Mouse (Mus musculus): ENCODE results near the gene Six5. TPM values are rescaled to one million over a fixed set of nuclear protein-coding genes. Genes with fewer than 3 reads are reported as not detected.

Six5 gene
- polyA plus RNA-seq, 1 experiment = 3.5 TPM

GRCm38 (mm10) chr7:19075723-19076585, 18.4 kb upstream of the Six5 start, which contains the start of gene Dmwd:
Gene Dmwd, plus strand, starts transcription at chr7:19076227.
- peak; percentile 36; the same call in 1 of the 2 replicates for TF ChIP-seq POLR2A (IDR thresholded peaks at IDR 0.05; ENCODE audit: borderline replicate concordance, insufficient read depth, low read length)
- no peak for TF ChIP-seq CTCF (IDR thresholded peaks at IDR 0.05; ENCODE audit: borderline replicate concordance, insufficient read depth, low read depth, low read length)
- Histone ChIP-seq H3K27ac (ENCODE audit: insufficient read depth, low read length) (peak within 1 kb of the TSS; percentile 4; the same call in 1 of the 2 replicates), H3K27me3 (ENCODE audit: control insufficient read depth, insufficient read depth, low read length) (no peaks in the 10 kb centered on the region), H3K4me3 (replicated peaks; ENCODE audit: insufficient read depth, low read depth, low read length) (peak within 1 kb of the TSS; percentile 47), H3K4me1 (ENCODE audit: control insufficient read depth, insufficient read depth, low read length) (peaks cover 5% of the 10 kb centered on the region)
- 1% methylated on average over 91 of the region's 91 CpGs for WGBS
- peak; percentile 91 to 93 for DNase-seq

- peaks cover 5% of the 10 kb centered on the region for H3K4me1 ChIP-seq (ENCODE audit: control insufficient read depth, insufficient read depth, low read length)
- H3K27ac ChIP-seq (ENCODE audit: insufficient read depth, low read length) = peak overlapping the region; percentile 4; the same call in 1 of the 2 replicates
- DNase-seq = peak in 1 of 2 experiments; percentile 56
- under 1% methylated on average over 22 of the region's 22 CpGs for WGBS
- peak overlapping the region; percentile 47 for H3K4me3 ChIP-seq (replicated peaks; ENCODE audit: insufficient read depth, low read depth, low read length)
- H3K27me3 ChIP-seq (ENCODE audit: control insufficient read depth, insufficient read depth, low read length) = no peaks in the 10 kb centered on the region
- TF ChIP-seq POLR2A (IDR thresholded peaks at IDR 0.05; ENCODE audit: borderline replicate concordance, insufficient read depth, low read length) (no peak), CTCF (IDR thresholded peaks at IDR 0.05; ENCODE audit: borderline replicate concordance, insufficient read depth, low read depth, low read length) (no peak)
Observed at GRCm38 (mm10) chr7:19076586-19076991, 17.8 kb upstream of the Six5 start.

GRCm38 (mm10) chr7:19077761-19078160, 16.6 kb upstream of the Six5 start:
- H3K4me1 ChIP-seq (ENCODE audit: control insufficient read depth, insufficient read depth, low read length) = peaks cover 5% of the 10 kb centered on the region
- H3K4me3 ChIP-seq (replicated peaks; ENCODE audit: insufficient read depth, low read depth, low read length) = no peak overlapping the region
- no peaks in the 10 kb centered on the region for H3K27me3 ChIP-seq (ENCODE audit: control insufficient read depth, insufficient read depth, low read length)
- no peak for DNase-seq
- H3K27ac ChIP-seq (ENCODE audit: insufficient read depth, low read length) = no peak overlapping the region
- 60% methylated on average over 14 of the region's 14 CpGs for WGBS
- TF ChIP-seq POLR2A (IDR thresholded peaks at IDR 0.05; ENCODE audit: borderline replicate concordance, insufficient read depth, low read length) (no peak), CTCF (IDR thresholded peaks at IDR 0.05; ENCODE audit: borderline replicate concordance, insufficient read depth, low read depth, low read length) (no peak)

GRCm38 (mm10) chr7:19078732-19079131, 15.7 kb upstream of the Six5 start:
- Histone ChIP-seq H3K27ac (ENCODE audit: insufficient read depth, low read length) (no peak overlapping the region), H3K4me1 (ENCODE audit: control insufficient read depth, insufficient read depth, low read length) (peaks cover 5% of the 10 kb centered on the region), H3K27me3 (ENCODE audit: control insufficient read depth, insufficient read depth, low read length) (no peaks in the 10 kb centered on the region), H3K4me3 (replicated peaks; ENCODE audit: insufficient read depth, low read depth, low read length) (no peak overlapping the region)
- TF ChIP-seq CTCF (IDR thresholded peaks at IDR 0.05; ENCODE audit: borderline replicate concordance, insufficient read depth, low read depth, low read length) (no peak), POLR2A (IDR thresholded peaks at IDR 0.05; ENCODE audit: borderline replicate concordance, insufficient read depth, low read length) (no peak)
- 24% methylated on average over 3 of the region's 3 CpGs for WGBS
- no peak for DNase-seq

GRCm38 (mm10) chr7:19080451-19080950, 13.9 kb upstream of the Six5 start:
- no peaks in the 10 kb centered on the region for H3K27me3 ChIP-seq (ENCODE audit: control insufficient read depth, insufficient read depth, low read length)
- no peaks in the 10 kb centered on the region; the same call in 1 of the 2 replicates for H3K4me1 ChIP-seq (ENCODE audit: control insufficient read depth, insufficient read depth, low read length)
- H3K4me3 ChIP-seq (replicated peaks; ENCODE audit: insufficient read depth, low read depth, low read length) = no peak overlapping the region
- no peak for DNase-seq
- no peak for TF ChIP-seq POLR2A (IDR thresholded peaks at IDR 0.05; ENCODE audit: borderline replicate concordance, insufficient read depth, low read length)
- no peak for TF ChIP-seq CTCF (IDR thresholded peaks at IDR 0.05; ENCODE audit: borderline replicate concordance, insufficient read depth, low read depth, low read length)
- H3K27ac ChIP-seq (ENCODE audit: insufficient read depth, low read length) = no peak overlapping the region
- 74% methylated on average over 19 of the region's 19 CpGs for WGBS

GRCm38 (mm10) chr7:19082171-19082570, 12.2 kb upstream of the Six5 start:
- H3K27ac ChIP-seq (ENCODE audit: insufficient read depth, low read length) = no peak overlapping the region
- no peaks in the 10 kb centered on the region for H3K27me3 ChIP-seq (ENCODE audit: control insufficient read depth, insufficient read depth, low read length)
- 81% methylated on average over 4 of the region's 4 CpGs for WGBS
- no peak overlapping the region for H3K4me3 ChIP-seq (replicated peaks; ENCODE audit: insufficient read depth, low read depth, low read length)
- TF ChIP-seq POLR2A (IDR thresholded peaks at IDR 0.05; ENCODE audit: borderline replicate concordance, insufficient read depth, low read length) (no peak), CTCF (IDR thresholded peaks at IDR 0.05; ENCODE audit: borderline replicate concordance, insufficient read depth, low read depth, low read length) (no peak)
- H3K4me1 ChIP-seq (ENCODE audit: control insufficient read depth, insufficient read depth, low read length) = no peaks in the 10 kb centered on the region; the same call in 1 of the 2 replicates
- DNase-seq = no peak

GRCm38 (mm10) chr7:19083096-19083495, 11.3 kb upstream of the Six5 start:
- TF ChIP-seq POLR2A (IDR thresholded peaks at IDR 0.05; ENCODE audit: borderline replicate concordance, insufficient read depth, low read length) (no peak), CTCF (IDR thresholded peaks at IDR 0.05; ENCODE audit: borderline replicate concordance, insufficient read depth, low read depth, low read length) (no peak)
- no peak overlapping the region for H3K27ac ChIP-seq (ENCODE audit: insufficient read depth, low read length)
- no peaks in the 10 kb centered on the region; the same call in 1 of the 2 replicates for H3K4me1 ChIP-seq (ENCODE audit: control insufficient read depth, insufficient read depth, low read length)

More at GRCm38 (mm10) chr7:19083096-19083495, 11.3 kb upstream of the Six5 start:
- 46% methylated on average over 6 of the region's 6 CpGs for WGBS
- DNase-seq = no peak
- no peak overlapping the region for H3K4me3 ChIP-seq (replicated peaks; ENCODE audit: insufficient read depth, low read depth, low read length)
- H3K27me3 ChIP-seq (ENCODE audit: control insufficient read depth, insufficient read depth, low read length) = no peaks in the 10 kb centered on the region
